Mouse (Mus musculus): ENCODE data around the gene Atrnl1.

- TF ChIP-seq POLR2A (IDR thresholded peaks at IDR 0.05; ENCODE audit: insufficient read depth, low read depth, low read length) = no peak
- no peak for TF ChIP-seq CTCF (IDR thresholded peaks at IDR 0.05; ENCODE audit: insufficient read depth, low read depth, low read length)
Measured at GRCm38 (mm10) chr19:57612179-57612472, 1.3 kb downstream of the Atrnl1 start.
